Mouse (Mus musculus): ENCODE data around the gene Lmna. TPM values are rescaled to one million over a fixed set of nuclear protein-coding genes. Genes with fewer than 3 reads are reported as not detected.

The Lmna gene
- polyA plus RNA-seq, 1 experiment from 2014 or later: 183 TPM

GRCm38 (mm10) chr3:88536103-88536930 lies 26.6 kb upstream of the Lmna start:
- Histone ChIP-seq H3K4me3 (peak overlapping the region; percentile 94), H3K9ac (peak overlapping the region; percentile 100), H3K4me2 (replicated peaks) (peak overlapping the region; percentile 94), H3K9me3 (no peaks in the 10 kb centered on the region), H3K36me3 (peaks cover 52% of the 10 kb centered on the region), H3K4me1 (peaks cover 69% of the 10 kb centered on the region), H3K27me3 (no peaks in the 10 kb centered on the region), H3K27ac (peak overlapping the region; percentile 49; the same call in 1 of the 2 replicates)
- WGBS: 10% methylated on average over 64 of the region's 64 CpGs
- no peak for ATAC-seq (ENCODE audit: low FRiP score, low read depth)

GRCm38 (mm10) chr3:88535527-88535926 lies 25.8 kb upstream of the Lmna start:
- H3K4me1 ChIP-seq: peaks cover 64% of the 10 kb centered on the region
- no peaks in the 10 kb centered on the region for H3K9me3 ChIP-seq
- peak overlapping the region; percentile 94 for H3K4me2 ChIP-seq (replicated peaks)
- peak overlapping the region; percentile 100 for H3K9ac ChIP-seq
- 43% methylated on average over 4 of the region's 4 CpGs for WGBS
- H3K27me3 ChIP-seq: no peaks in the 10 kb centered on the region
- H3K27ac ChIP-seq: no peak overlapping the region; the same call in 1 of the 2 replicates
- peak overlapping the region; percentile 94 for H3K4me3 ChIP-seq
- no peak for ATAC-seq (ENCODE audit: low FRiP score, low read depth)
- peaks cover 45% of the 10 kb centered on the region for H3K36me3 ChIP-seq

GRCm38 (mm10) chr3:88535005-88535404 lies 25.2 kb upstream of the Lmna start:
- H3K9ac ChIP-seq: peak overlapping the region; percentile 100
- peaks cover 64% of the 10 kb centered on the region for H3K4me1 ChIP-seq
- no peak for ATAC-seq (ENCODE audit: low FRiP score, low read depth)
- no peaks in the 10 kb centered on the region for H3K9me3 ChIP-seq
- H3K4me2 ChIP-seq (replicated peaks): peak overlapping the region; percentile 94
- 15% methylated on average over 3 of the region's 3 CpGs for whole genome bisulfite sequencing
- peak overlapping the region; percentile 94 for H3K4me3 ChIP-seq
- no peaks in the 10 kb centered on the region for H3K27me3 ChIP-seq
- H3K36me3 ChIP-seq: peaks cover 40% of the 10 kb centered on the region
- peak overlapping the region; percentile 99; the same call in 1 of the 2 replicates for H3K27ac ChIP-seq

- no peaks in the 10 kb centered on the region for H3K27me3 ChIP-seq
- peak overlapping the region; percentile 94 for H3K4me3 ChIP-seq
- no peaks in the 10 kb centered on the region for H3K9me3 ChIP-seq
- peaks cover 35% of the 10 kb centered on the region for H3K36me3 ChIP-seq
- peak overlapping the region; percentile 99 for H3K27ac ChIP-seq
- no peak for ATAC-seq (ENCODE audit: low FRiP score, low read depth)
- H3K9ac ChIP-seq: peak overlapping the region; percentile 100
- WGBS: 0% methylated on average over 4 of the region's 5 CpGs
- peak overlapping the region; percentile 94 for H3K4me2 ChIP-seq (replicated peaks)
- H3K4me1 ChIP-seq: peaks cover 69% of the 10 kb centered on the region
Measured at GRCm38 (mm10) chr3:88533706-88534105, 23.9 kb upstream of the Lmna start.

GRCm38 (mm10) chr3:88532689-88533511 lies 23.1 kb upstream of the Lmna start:
- peak overlapping the region; percentile 100 for H3K9ac ChIP-seq
- 0 out of 2 replicates have a peak, but pooled peaks have one; percentile 2 for ATAC-seq (ENCODE audit: low FRiP score, low read depth)
- H3K9me3 ChIP-seq: no peaks in the 10 kb centered on the region
- peak overlapping the region; percentile 94 for H3K4me2 ChIP-seq (replicated peaks)
- WGBS: under 1% methylated on average over 37 of the region's 40 CpGs
- H3K36me3 ChIP-seq: peaks cover 29% of the 10 kb centered on the region
- H3K27ac ChIP-seq: peak overlapping the region; percentile 99
- H3K4me3 ChIP-seq: peak overlapping the region; percentile 94
- H3K27me3 ChIP-seq: no peaks in the 10 kb centered on the region
- peaks cover 69% of the 10 kb centered on the region for H3K4me1 ChIP-seq

- H3K4me2 ChIP-seq (replicated peaks): peak within 1 kb of the TSS; percentile 94
- peaks cover 69% of the 10 kb centered on the region for H3K4me1 ChIP-seq
- peak within 1 kb of the TSS; percentile 99 for H3K27ac ChIP-seq
- no peaks in the 10 kb centered on the region for H3K9me3 ChIP-seq
- H3K4me3 ChIP-seq: peak within 1 kb of the TSS; percentile 94
- no peaks in the 10 kb centered on the region for H3K27me3 ChIP-seq
- ATAC-seq (ENCODE audit: low FRiP score, low read depth): no peak
- peak within 1 kb of the TSS; percentile 100 for H3K9ac ChIP-seq
- 1% methylated on average over 12 of the region's 31 CpGs for WGBS
- peaks cover 29% of the 10 kb centered on the region for H3K36me3 ChIP-seq
Measured at GRCm38 (mm10) chr3:88532299-88532674, 22.5 kb upstream of the Lmna start, which contains the start of gene Mex3a. TSS of gene Mex3a (plus strand) at chr3:88532395.

- Histone ChIP-seq H3K27me3 (no peaks in the 10 kb centered on the region), H3K27ac (peak overlapping the region; percentile 99), H3K4me1 (peaks cover 67% of the 10 kb centered on the region), H3K9me3 (no peaks in the 10 kb centered on the region), H3K4me3 (peak overlapping the region; percentile 94), H3K36me3 (peaks cover 22% of the 10 kb centered on the region), H3K9ac (peak overlapping the region; percentile 100), H3K4me2 (replicated peaks) (peak overlapping the region; percentile 94)
- ATAC-seq (ENCODE audit: low FRiP score, low read depth): peak; percentile 87
- under 1% methylated on average over 57 of the region's 63 CpGs for WGBS
Measured at GRCm38 (mm10) chr3:88531348-88532298, 21.9 kb upstream of the Lmna start.

GRCm38 (mm10) chr3:88530082-88530864 lies 20.5 kb upstream of the Lmna start:
- ATAC-seq (ENCODE audit: low FRiP score, low read depth): no peak
- Histone ChIP-seq H3K4me1 (peaks cover 62% of the 10 kb centered on the region), H3K9me3 (no peaks in the 10 kb centered on the region), H3K27me3 (no peaks in the 10 kb centered on the region), H3K4me3 (peak overlapping the region; percentile 94), H3K36me3 (peaks cover 11% of the 10 kb centered on the region), H3K27ac (peak overlapping the region; percentile 99), H3K9ac (peak overlapping the region; percentile 100), H3K4me2 (replicated peaks) (peak overlapping the region; percentile 94)
- WGBS: 6% methylated on average over 11 of the region's 11 CpGs

- 33% methylated on average over 7 of the region's 7 CpGs for WGBS
- Histone ChIP-seq H3K27me3 (no peaks in the 10 kb centered on the region), H3K9me3 (no peaks in the 10 kb centered on the region), H3K4me2 (replicated peaks) (peak overlapping the region; percentile 94), H3K4me1 (peaks cover 53% of the 10 kb centered on the region), H3K27ac (peak overlapping the region; percentile 99), H3K36me3 (peaks cover 18% of the 10 kb centered on the region), H3K4me3 (peak overlapping the region; percentile 94), H3K9ac (peak overlapping the region; percentile 100)
- no peak for ATAC-seq (ENCODE audit: low FRiP score, low read depth)
Measured at GRCm38 (mm10) chr3:88529204-88530000, 19.6 kb upstream of the Lmna start.

GRCm38 (mm10) chr3:88528646-88529045 lies 18.9 kb upstream of the Lmna start:
- Histone ChIP-seq H3K36me3 (peaks cover 26% of the 10 kb centered on the region), H3K9me3 (no peaks in the 10 kb centered on the region), H3K4me3 (no peak overlapping the region), H3K9ac (peak overlapping the region; percentile 100; the same call in 1 of the 2 replicates), H3K4me1 (peaks cover 46% of the 10 kb centered on the region), H3K27ac (no peak overlapping the region), H3K4me2 (replicated peaks) (no peak overlapping the region), H3K27me3 (no peaks in the 10 kb centered on the region)
- WGBS: 85% methylated on average over 11 of the region's 11 CpGs
- no peak for ATAC-seq (ENCODE audit: low FRiP score, low read depth)

Measured in limb, embryonic 13.5 days (tissue).